Mouse (Mus musculus): ENCODE measurements around the gene Akap2.

Gene Akap2

DNA sequence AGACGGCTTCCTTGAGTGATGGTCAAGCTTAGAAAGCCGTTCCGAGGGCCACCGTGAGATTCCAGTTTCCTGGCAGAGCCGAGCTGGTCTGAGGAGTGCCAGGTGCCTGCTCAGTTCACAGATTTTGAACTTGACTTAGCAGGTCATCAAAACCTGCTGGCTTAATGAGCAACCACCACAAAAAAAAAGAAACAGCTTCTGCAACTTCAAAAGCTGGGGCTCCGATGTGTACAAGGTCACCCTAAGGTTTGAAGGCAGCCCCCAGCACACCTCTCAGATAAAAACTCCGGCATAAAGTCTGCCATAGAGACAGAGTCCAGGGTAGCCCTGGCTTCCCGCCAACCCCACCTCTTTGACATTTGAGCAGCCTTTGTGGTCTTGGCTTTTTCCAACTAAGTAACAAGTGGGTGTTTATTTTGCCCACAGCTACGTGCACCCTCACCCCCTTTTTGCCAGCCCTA is 198.8 kb downstream of the Akap2 start, which contains the start of gene D630039A03Rik:
TSS of gene D630039A03Rik (minus strand) at position 97 of the 461 bp plus-strand sequence.
- DNase-seq: no peak

DNA sequence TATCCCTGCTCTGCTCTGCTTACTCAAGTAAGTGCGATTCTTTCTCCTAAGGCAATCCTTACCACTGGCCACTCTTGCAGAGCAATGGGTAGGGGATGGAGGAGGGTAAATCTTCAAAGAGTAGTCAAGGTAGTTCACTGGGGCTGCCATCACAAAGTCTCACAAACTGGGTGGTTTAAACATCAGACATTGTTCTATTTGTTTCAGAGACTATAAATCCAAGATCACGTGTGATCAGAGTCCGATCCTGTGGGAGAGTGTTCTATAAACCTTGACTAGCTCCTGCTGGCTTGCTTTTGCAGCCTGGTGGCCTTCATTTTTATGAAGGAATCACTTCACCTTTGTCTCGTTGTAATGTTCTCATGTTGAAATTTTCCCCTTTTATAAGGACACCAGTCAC is 199.3 kb downstream of the Akap2 start:
- no peak for DNase-seq

DNA sequence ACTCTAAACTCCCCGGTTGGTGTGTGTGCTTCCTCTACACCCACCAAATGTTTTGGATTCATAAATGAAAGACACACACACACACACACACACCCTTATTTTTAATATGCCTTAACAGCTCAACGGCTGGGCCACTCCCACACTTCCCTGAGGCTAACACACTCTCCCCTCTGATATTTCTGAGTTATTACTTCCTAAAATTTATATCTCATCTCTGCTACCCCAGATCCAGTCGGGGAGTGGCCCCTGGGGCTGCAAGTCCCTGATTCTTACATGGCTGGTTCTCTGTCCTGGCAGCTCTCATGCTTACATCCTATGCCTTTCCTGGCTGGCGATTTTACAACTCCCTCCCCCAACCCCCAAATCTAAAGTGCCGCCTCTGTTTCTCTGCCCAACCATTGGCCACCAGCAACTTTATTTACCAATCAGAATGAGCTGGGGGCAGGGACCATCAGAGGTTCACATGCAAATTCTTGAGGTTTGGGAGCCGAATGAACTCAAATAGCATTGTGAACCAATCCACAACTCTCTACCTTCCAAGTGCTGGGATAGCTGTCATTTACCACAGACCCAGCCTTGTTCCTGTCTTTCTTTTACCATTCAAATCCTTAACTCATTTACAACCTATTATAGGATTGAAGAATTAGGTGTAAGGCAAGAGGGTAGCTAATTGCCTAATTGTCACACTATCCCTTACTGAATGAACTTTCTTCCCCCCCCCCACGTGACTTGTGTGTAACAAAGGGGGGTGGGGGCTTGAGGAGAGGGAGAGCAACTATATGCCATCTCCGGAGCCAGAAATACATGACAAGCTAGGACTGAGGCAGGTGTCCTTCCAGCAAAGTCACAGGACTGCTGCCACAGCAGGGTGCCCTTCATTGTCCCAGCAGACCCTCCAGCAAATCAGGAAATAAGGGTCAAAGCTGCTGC is 202.3 kb downstream of the Akap2 start:
- no peak for DNase-seq

DNA sequence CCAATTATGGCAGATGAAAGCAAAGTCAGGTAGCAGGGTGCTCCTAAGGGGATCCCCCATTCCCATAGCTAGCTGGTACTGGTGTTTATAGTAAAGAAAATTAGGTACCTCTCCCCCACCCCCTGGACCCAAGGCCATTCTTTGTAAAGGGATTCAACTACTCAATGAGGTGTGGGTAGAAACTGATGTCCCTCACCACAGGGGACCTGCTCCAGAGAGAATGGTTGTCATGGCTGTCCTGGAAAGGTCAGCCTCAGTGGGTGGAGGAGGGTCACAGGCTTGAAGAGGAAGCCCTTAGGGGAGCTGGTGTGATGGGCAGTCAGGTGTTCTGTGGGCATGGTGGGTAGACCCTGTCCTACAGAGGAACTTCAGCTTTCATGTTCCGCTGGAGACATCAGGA is 203.1 kb downstream of the Akap2 start:
- DNase-seq: no peak

DNA sequence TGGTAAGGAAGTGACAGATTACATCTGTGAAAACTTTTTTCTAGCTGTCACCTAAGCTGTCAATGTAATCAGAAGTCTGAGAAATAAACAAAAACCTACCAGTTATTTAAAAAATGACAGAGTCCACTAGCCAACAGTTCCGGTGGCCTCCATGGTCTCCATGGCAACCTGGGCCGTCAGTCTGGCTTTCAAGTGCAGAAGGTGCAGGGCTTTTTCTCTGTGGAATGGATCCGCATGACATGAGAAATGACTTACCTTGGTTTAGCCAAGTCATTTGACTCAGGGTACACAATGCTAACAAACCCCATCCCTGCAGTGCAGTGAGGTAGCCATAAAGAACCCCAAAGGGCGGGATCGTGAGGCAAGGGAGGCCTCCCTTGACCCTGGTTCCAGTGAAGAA is 204.7 kb downstream of the Akap2 start:
- DNase-seq: no peak

DNA sequence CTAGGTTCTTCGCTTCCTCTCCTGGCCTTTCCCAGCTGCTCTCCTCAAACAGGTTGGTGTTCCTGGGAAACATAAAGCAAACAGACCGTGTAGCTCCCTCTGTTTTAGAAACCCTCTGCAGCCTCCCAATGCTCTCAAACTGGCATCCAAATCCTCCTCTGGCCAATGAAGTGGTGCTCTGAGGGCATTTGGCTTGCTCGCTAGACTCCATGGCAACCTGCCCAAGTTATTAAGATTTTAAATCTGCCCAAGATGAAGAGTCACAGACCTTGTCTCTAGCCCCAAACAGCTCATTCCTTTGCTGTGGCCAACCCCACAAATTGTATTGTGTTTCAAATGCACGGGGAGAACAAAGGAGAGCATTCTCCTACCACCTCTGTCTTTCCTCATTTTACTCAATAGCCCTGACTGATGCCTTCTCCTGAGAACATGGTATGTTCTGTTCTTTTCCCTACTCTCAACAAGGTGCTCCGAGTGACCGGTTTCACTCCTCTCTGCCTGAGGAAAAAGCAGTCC is 207.2 kb downstream of the Akap2 start:
- no peak for DNase-seq

DNA sequence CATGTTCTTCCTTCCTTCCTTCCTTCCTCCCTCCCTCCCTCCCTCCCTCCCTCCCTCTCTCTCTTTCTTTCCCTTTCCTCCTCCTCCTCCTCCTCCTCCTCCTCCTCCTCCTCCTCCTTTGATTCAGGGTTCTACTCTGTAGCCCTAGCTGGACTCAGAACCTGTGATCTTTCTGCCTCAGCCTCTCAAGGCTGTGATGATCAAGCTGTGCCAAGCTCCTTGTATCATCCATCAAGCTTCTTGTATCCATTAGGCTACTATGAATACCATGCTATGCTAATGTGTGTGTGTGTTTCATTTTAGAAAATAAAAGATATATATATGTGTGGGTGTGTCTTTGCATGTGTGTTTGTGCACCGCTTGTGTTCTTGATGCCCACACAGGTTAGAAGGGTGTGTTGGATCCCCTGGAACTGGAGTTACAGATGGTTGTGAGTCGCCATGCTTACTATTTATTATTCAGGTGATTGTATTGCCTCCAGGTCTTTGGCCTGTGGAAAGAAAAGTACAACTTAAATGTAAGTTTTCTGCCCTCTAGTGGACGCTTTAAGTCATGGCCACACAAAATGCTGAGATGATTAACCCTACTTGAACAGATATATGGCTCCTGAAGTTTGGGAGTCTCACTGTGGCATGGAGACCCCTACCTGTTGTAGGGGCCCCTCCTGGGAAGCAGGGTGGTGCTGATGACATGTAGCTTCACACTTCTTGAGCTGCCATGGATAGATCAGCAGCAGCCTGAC is 210.2 kb downstream of the Akap2 start:
- no peak for DNase-seq

DNA sequence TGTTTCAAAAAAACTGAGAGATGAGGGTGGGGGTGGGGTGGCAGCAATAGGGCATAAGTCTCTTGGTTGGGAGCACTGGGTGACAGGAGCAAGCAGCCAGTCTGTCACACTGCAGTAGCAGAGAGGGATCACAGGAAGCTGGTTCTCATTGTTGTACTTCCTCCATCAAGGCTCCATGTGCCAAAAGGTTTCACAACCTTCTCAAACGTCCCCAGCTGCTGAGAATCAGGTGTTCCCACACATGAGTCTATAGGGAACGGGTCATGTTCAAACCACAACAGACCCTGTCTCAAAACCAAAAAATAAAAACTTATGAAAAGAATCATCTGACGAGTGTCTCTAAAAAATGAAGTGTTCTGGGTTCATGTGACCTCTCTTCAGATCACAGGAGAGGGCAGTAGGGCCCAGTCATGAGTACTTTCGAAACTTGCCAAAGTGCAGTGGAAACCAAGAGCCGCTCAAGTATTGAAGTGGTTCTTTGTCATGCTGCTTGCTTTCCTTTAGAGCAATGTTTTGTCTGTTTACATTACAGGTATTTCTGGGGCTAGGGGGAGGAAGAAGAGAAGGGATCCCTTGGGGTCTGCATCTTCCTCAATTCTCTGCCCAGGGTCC is 213.2 kb downstream of the Akap2 start:
- no peak for DNase-seq

DNA sequence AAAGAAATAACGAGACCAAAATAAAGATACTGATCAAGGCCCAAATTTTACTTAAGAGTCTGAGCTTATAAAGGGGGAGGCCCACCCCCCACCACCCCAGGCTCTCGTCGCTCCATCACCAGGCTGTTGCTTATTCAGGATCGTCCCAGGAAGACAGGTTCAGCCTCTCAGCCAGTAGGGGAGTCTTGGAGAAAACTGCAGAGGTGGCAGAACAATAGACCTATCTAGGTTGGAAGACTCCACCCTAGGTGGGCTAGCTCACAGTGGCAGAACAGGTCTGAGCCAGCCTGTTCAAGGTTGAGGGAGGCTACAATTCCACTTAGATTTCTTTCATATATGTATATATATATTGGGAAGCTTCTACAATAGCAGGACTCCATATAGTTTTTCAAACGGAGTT is 216.7 kb downstream of the Akap2 start:
- DNase-seq: no peak

DNA sequence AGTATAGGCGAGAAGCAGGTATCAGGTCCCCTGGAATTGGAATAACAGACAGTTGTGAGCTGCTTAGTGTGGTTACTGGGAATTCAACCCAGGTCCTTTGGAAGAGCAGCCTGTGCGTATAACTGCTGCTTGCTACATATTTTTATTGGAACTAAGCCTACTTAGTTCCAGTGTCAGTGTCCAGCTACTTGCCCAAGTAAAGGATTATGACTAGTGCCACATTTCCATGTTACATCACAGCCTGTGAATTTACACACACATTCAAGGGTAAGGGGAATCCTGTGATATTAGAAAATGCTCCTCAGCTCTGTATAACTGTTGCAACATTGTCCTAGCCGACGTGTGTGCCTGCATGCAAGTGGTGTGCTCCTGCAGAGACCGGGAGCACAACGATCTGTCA is 219.8 kb downstream of the Akap2 start:
- no peak for DNase-seq

DNA sequence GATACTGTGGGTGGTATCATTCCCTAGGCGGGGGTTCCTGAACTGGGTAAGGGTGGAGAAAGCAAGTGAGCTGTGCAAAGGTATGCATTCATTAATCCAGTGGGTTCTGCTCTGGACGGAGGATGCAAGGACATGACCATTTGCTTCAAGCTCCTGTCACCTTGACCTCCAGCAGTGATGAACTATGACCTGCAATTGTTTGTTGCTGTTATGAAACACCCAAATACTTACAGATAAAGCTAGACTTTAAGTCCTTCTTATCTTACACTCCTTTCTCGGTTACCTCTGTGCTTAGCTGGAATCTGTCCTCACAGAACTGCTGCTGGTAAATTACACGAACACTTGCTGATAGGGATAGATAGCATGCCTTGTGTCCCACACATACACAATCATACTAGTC is 223.2 kb downstream of the Akap2 start:
- DNase-seq: no peak

DNA sequence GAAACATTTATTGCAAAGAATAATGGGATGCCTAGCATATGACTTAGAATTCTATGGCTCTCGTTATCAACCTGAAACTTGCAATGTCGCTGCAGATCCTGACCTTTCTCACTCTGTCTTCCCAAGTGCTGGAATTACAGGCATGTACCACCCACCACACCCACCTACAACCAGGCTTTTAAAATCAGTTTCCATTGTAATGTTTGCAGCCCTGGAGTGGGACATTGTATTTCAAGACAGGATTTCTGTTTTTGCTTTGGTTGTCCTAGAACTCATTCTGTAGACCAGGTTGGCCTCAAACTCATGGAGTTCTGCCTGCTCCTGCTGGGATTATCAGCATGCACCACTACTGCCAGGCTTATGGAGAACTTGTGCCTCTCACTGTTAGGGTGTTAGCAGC is 225.4 kb downstream of the Akap2 start:
- no peak for DNase-seq
